21 mouse cellular contexts compared by ENCODE assay signal in genomic region chr11:64314997-64315396, GRCm38 (mm10).
"Had no signal": no experiment of that assay in that cellular context is flagged by ENCODE, and none has a peak within 500 bp of the region (broad histone marks: within the 10 kb centered on the region; RNA-seq: fewer than 3 reads in every experiment).

No protein-coding gene starts in this region.

- DNase-seq: layer of hippocampus, adult 9-11 months; liver; lung, adult 18-20 months; lung, postnatal 36 days; retina, postnatal 1 day; thymus, adult 18-20 months; thymus, postnatal 36 days had no signal

- H3K4me2 ChIP-seq: hindbrain, embryonic 14.5 days; limb, embryonic 13.5 days; liver, embryonic 12.5 days; liver, embryonic 15.5 days; midbrain, embryonic 13.5 days; neural tube, embryonic 13.5 days had no signal

- H3K4me3 ChIP-seq: layer of hippocampus, adult 2 months; limb, embryonic 10.5 days; limb, embryonic 13.5 days; liver, embryonic 12.5 days; liver, embryonic 15.5 days; megakaryocyte, embryonic 14.5 days; midbrain, embryonic 10.5 days; midbrain, embryonic 13.5 days; myocyte; neural tube, embryonic 13.5 days had no signal

- H3K9ac ChIP-seq: hindbrain, embryonic 14.5 days; limb, embryonic 13.5 days; liver, embryonic 12.5 days; liver, embryonic 15.5 days; midbrain, embryonic 13.5 days; neural tube, embryonic 13.5 days had no signal

- H3K4me1 ChIP-seq: liver, embryonic 12.5 days; liver, embryonic 15.5 days; megakaryocyte, embryonic 14.5 days; midbrain, embryonic 13.5 days; neural tube, embryonic 13.5 days had no signal

- H3K27ac ChIP-seq: hindbrain, embryonic 14.5 days; hindbrain, postnatal 0 days; layer of hippocampus, adult 2 months; limb, embryonic 10.5 days; limb, embryonic 13.5 days; liver, embryonic 12.5 days; liver, embryonic 15.5 days; midbrain, embryonic 10.5 days; midbrain, embryonic 13.5 days; neural tube, embryonic 13.5 days had no signal

- H3K9me3 ChIP-seq: limb, embryonic 10.5 days; limb, embryonic 13.5 days; liver, embryonic 12.5 days; liver, embryonic 15.5 days; midbrain, embryonic 10.5 days; midbrain, embryonic 13.5 days; neural tube, embryonic 13.5 days had no signal

- H3K36me3 ChIP-seq: limb, embryonic 10.5 days; limb, embryonic 13.5 days; liver, embryonic 12.5 days; liver, embryonic 15.5 days; midbrain, embryonic 10.5 days; midbrain, embryonic 13.5 days; neural tube, embryonic 13.5 days had no signal

- H3K27me3 ChIP-seq: liver, embryonic 12.5 days; liver, embryonic 15.5 days; megakaryocyte, embryonic 14.5 days; neural tube, embryonic 13.5 days had no signal

- ATAC-seq: hindbrain, postnatal 0 days; inflammation-experienced regulatory T-cells, adult 6 months; liver, embryonic 12.5 days; midbrain, embryonic 13.5 days; midbrain, embryonic 16.5 days had no signal
